Mouse (Mus musculus) heart, adult 2 months (tissue): ENCODE data around the gene Eefsec. TPM values are rescaled to one million over a fixed set of nuclear protein-coding genes. Genes with fewer than 3 reads are reported as not detected.

Source experiments
- DNase-seq, 2 experiments: peaks; one replicate each; pipeline ENCODE4 v3.0.0; 2021
- H3K27ac ChIP-seq: fragments of 200-600 bp; 2 replicates; pipeline ENCODE4 v1.8.1; 2022
- H3K27me3 ChIP-seq: fragments of 200-500 bp; 2 replicates; pipeline ENCODE4 v1.6.1; 2012; ENCODE audit warnings: mild to moderate bottlenecking, low read length, inconsistent platforms, mixed read lengths; ENCODE audit not compliant: control insufficient read depth, insufficient read depth
- H3K36me3 ChIP-seq: fragments of 200-500 bp; 2 replicates; pipeline ENCODE4 v1.6.1; 2012; ENCODE audit warnings: low read length, inconsistent platforms; ENCODE audit not compliant: control insufficient read depth, insufficient read depth
- H3K4me1 ChIP-seq: fragments of 200-500 bp; 2 replicates; pipeline ENCODE4 v1.6.1; 2011; ENCODE audit warnings: low read length; ENCODE audit not compliant: control insufficient read depth, insufficient read depth
- H3K4me3 ChIP-seq: fragments of 200-600 bp; 2 replicates; pipeline ENCODE4 v1.8.1; 2022
- H3K79me2 ChIP-seq: fragments of 200-500 bp; replicated peaks from 2 replicates; pipeline ENCODE4 v1.6.1; 2012; ENCODE audit warnings: mild to moderate bottlenecking, inconsistent platforms, low read length, moderate library complexity, mixed read lengths; ENCODE audit not compliant: control insufficient read depth, insufficient read depth
- H3K9ac ChIP-seq: fragments of 200-500 bp; 2 replicates; pipeline ENCODE4 v1.6.1; 2012; ENCODE audit warnings: low read depth, mild to moderate bottlenecking, control low read depth, inconsistent platforms, low read length, mixed read lengths
- CTCF ChIP-seq: fragments of 200-600 bp; IDR thresholded peaks from 2 replicates; pipeline ENCODE4 v1.8.1; 2022; ENCODE audit warnings: antibody characterized with exemption, mild to moderate bottlenecking, moderate library complexity
- EP300 ChIP-seq: fragments of 200-500 bp; IDR thresholded peaks from 2 replicates; pipeline ENCODE4 v1.6.1; 2011; ENCODE audit warnings: low read depth, low read length, control low read depth; ENCODE audit not compliant: insufficient read depth
- POLR2A ChIP-seq: fragments of 200-500 bp; IDR thresholded peaks from 2 replicates; pipeline ENCODE4 v1.6.1; 2011; ENCODE audit warnings: mild to moderate bottlenecking, low read depth, low read length, control low read depth; ENCODE audit not compliant: insufficient read depth
- WGBS: fragments of 180-500 bp; shearing (Covaris S2); methylation state at CpG from one replicate; pipeline ENCODE4 v1.1.7; 2018; 5-methylcytosine and 5-hydroxymethylcytosine counted together
- intact Hi-C: fragments of 180-260 bp; cut with DNase I; formaldehyde crosslinking; loops from one replicate; pipeline ENCODE4 v1.15.1; 2025
- polyA plus RNA-seq: library from polyadenylated mRNA; depleted of rRNA; stranded (reverse); fragments of >200 nt; gene quantifications from 2 replicates; pipeline ENCODE4 v1.2.3, GENCODE M21; 2012
- total RNA-seq, 2 experiments: library from RNA; stranded (reverse); gene quantifications; 2 replicates each; pipeline ENCODE4 v1.2.3; 2021

Gene Eefsec
- total and polyA plus RNA-seq, 3 experiments = 6.2 to 8.9 (median 6.6) TPM

DNA sequence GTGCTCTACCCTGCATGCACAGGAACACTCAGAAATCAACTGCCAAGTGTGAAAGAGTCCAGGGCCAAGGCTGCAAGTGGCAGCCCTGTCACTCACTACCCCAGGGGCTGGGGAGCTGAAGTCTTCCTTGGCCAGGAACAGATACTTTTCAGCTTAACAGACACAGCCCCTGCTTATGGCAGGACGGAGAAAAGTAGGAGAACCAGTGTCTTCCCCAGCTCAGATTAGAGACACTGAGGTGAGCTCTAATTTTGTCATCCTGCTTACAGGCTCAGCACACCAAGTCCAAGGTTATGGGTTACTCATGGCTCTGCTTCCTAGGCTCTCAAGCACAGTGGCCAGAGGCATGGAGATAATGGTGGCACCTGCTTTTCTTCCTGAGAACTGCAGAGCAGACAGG, 126.6 kb downstream of the Eefsec start:
- no peak for DNase-seq
- H3K36me3 ChIP-seq = no peaks in the 10 kb centered on the region
- H3K9ac ChIP-seq = no peak overlapping the region
- no peak overlapping the region for H3K4me3 ChIP-seq
- intact Hi-C loops = loop anchor here (5.0 kb wide), 2 partner anchors 77 to 197 kb away; no protein-coding TSS in a partner anchor
- 84% methylated on average over 1 of the region's 1 CpGs for WGBS
- H3K27ac ChIP-seq = no peak overlapping the region
- H3K4me1 ChIP-seq = no peaks in the 10 kb centered on the region
- no peak for TF ChIP-seq CTCF
- no peak for TF ChIP-seq POLR2A
- TF ChIP-seq EP300 = no peak
- no peaks in the 10 kb centered on the region for H3K27me3 ChIP-seq
- no peaks in the 10 kb centered on the region for H3K79me2 ChIP-seq

DNA sequence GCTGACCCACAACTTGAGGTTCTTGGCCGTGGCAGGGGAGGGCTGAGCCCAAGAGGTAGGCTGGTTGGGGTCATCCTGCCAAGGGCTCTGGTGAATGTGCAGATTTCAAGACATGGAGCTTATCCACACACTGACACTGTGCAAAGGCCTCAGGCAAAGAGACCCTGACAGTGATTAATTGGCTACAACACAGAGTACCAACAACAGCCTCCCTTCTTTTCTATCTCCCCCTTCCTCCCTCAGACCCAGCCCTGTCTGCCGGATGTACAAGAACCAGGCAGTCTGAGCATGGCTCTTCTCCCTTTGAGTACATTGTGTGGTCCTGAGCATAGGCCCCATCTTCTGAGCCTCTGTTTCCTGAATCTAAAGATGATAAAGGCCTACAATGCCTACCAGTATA, 131.0 kb downstream of the Eefsec start:
- no peak overlapping the region for H3K27ac ChIP-seq
- H3K27me3 ChIP-seq = no peaks in the 10 kb centered on the region
- no peak overlapping the region for H3K4me3 ChIP-seq
- no peak overlapping the region for H3K9ac ChIP-seq
- WGBS = 89% methylated on average over 2 of the region's 2 CpGs
- TF ChIP-seq POLR2A = no peak
- TF ChIP-seq CTCF = no peak
- TF ChIP-seq EP300 = no peak
- no peaks in the 10 kb centered on the region for H3K36me3 ChIP-seq
- no peaks in the 10 kb centered on the region for H3K79me2 ChIP-seq
- intact Hi-C loops = no loop called here
- H3K4me1 ChIP-seq = no peaks in the 10 kb centered on the region
- no peak for DNase-seq

- Histone ChIP-seq H3K79me2 (no peaks in the 10 kb centered on the region), H3K9ac (no peak overlapping the region), H3K27me3 (no peaks in the 10 kb centered on the region), H3K36me3 (no peaks in the 10 kb centered on the region), H3K27ac (no peak overlapping the region), H3K4me3 (no peak overlapping the region), H3K4me1 (no peaks in the 10 kb centered on the region)
- no peak for DNase-seq
- intact Hi-C loops = no loop called here
- 89% methylated on average over 9 of the region's 9 CpGs for WGBS
- TF ChIP-seq POLR2A (no peak), CTCF (no peak), EP300 (no peak)
These were observed 132.4 kb downstream of the Eefsec start for GRCm38 (mm10) chr6:88313937-88314336.

DNA sequence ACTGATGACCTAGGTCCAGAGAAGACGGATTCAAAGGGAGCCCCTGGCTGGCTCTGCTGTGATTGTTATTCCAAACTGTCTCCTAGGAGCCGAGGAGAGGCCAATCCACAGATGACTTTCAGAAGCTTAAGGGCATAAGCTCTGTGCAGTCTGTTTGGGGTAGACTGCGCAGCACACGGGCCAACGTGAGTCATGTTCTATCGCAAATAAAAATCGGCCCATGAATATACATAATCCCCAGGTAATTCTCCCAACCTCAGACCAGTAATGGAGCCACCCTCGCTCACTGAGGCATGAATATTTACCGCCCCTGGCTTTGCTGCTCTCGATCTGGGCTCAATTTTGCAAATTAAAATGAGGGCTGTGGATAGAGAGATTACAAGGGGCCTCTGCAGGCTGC, 134.7 kb downstream of the Eefsec start:
- H3K4me3 ChIP-seq = no peak overlapping the region
- no peaks in the 10 kb centered on the region for H3K79me2 ChIP-seq
- no peaks in the 10 kb centered on the region for H3K36me3 ChIP-seq
- no peaks in the 10 kb centered on the region for H3K27me3 ChIP-seq
- no peak overlapping the region for H3K9ac ChIP-seq
- intact Hi-C loops = no loop called here
- WGBS = 95% methylated on average over 10 of the region's 10 CpGs
- no peak for TF ChIP-seq POLR2A
- H3K4me1 ChIP-seq = peaks cover under 1% of the 10 kb centered on the region; the same call in 1 of the 2 replicates
- DNase-seq = no peak
- H3K27ac ChIP-seq = no peak overlapping the region

DNA sequence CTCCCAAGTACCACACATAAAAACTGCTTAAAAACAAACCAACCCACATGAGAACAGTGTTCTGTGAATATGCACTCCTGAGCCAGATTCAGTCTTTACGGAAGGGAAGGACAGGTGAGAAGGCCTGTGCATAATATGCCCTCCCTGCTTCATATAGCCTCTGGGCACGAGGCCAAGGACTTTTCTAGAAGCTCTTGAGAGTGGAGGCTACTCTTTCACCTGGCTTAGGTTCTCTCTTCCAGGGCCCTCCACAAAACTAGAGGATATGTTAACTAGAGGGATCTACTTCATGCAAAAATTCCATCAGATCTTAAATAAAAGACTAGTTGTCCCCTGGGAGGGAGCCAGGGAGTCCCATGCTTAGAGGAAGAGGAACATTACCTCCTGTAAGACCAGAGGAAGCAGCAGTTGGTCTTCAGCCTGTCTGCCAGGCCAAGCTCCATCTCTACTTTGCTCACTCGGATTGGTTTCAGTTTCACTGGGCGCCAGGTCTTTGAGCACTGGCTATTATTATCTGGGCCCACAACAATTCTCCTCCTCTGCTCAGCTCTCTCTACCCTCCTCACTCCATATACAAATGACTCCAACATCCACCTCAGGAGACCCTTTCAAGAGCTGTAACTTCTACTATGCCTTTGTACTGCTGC, 140.1 kb downstream of the Eefsec start:
- peak in 1 of 2 experiments; percentile 5 for DNase-seq
- no peaks in the 10 kb centered on the region for H3K27me3 ChIP-seq
- TF ChIP-seq CTCF (no peak), EP300 (no peak), POLR2A (no peak)
- no peak overlapping the region for H3K9ac ChIP-seq
- no peaks in the 10 kb centered on the region for H3K79me2 ChIP-seq
- no peaks in the 10 kb centered on the region for H3K36me3 ChIP-seq
- H3K4me1 ChIP-seq = peaks cover 1% of the 10 kb centered on the region; the same call in 1 of the 2 replicates
- H3K4me3 ChIP-seq = no peak overlapping the region
- 54% methylated on average over 4 of the region's 4 CpGs for WGBS
- intact Hi-C loops = no loop called here
- H3K27ac ChIP-seq = no peak overlapping the region

DNA sequence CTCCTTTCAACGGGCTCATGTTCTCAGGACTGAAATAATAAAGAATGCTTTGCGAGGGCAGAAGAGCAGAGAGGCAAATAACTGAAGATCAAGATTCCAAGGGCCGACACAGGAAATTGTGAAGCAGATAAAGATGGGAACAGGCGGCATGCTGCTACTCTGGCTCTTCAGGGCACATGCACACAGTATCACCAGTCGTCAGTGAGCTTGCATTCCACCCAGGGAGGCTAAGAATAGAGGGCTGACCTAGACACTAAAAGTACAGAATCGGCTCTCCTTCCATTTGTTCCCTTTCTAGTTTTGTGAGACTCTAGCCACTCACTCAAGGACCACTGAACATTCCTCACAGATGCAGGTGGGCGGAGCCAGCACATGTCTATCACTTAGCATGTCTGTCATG, 145.1 kb downstream of the Eefsec start:
- no peak overlapping the region for H3K9ac ChIP-seq

More for the DNA sequence above, 145.1 kb downstream of the Eefsec start:
- no peak overlapping the region for H3K4me3 ChIP-seq
- no peak for TF ChIP-seq POLR2A
- no peak for TF ChIP-seq EP300
- TF ChIP-seq CTCF = no peak
- WGBS = 29% methylated on average over 7 of the region's 7 CpGs
- no peak overlapping the region for H3K27ac ChIP-seq
- H3K36me3 ChIP-seq = no peaks in the 10 kb centered on the region
- H3K4me1 ChIP-seq = no peaks in the 10 kb centered on the region
- intact Hi-C loops = no loop called here
- H3K79me2 ChIP-seq = no peaks in the 10 kb centered on the region
- H3K27me3 ChIP-seq = no peaks in the 10 kb centered on the region
- DNase-seq = no peak
